Mouse (Mus musculus): ENCODE results near the gene Zfp362.

Gene Zfp362

GRCm38 (mm10) chr4:128760029-128760428 lies 45.8 kb downstream of the Zfp362 start:
- no peak for DNase-seq (ENCODE audit: low read depth)

- no peak for DNase-seq (ENCODE audit: low read depth)
Measured at GRCm38 (mm10) chr4:128759214-128759613, 46.6 kb downstream of the Zfp362 start.

GRCm38 (mm10) chr4:128755900-128756299 lies 49.9 kb downstream of the Zfp362 start:
- no peak for DNase-seq (ENCODE audit: low read depth)

- DNase-seq (ENCODE audit: low read depth) = no peak
Measured at GRCm38 (mm10) chr4:128755064-128755463, 50.8 kb downstream of the Zfp362 start, which contains the start of gene A3galt2. A3galt2 (plus strand) TSS chr4:128755364.

GRCm38 (mm10) chr4:128753571-128753970 lies 52.3 kb downstream of the Zfp362 start:
- no peak for DNase-seq (ENCODE audit: low read depth)

GRCm38 (mm10) chr4:128752031-128752757 lies 53.7 kb downstream of the Zfp362 start:
- DNase-seq (ENCODE audit: low read depth) = no peak

GRCm38 (mm10) chr4:128751006-128751405 lies 54.8 kb downstream of the Zfp362 start:
- DNase-seq (ENCODE audit: low read depth) = no peak

GRCm38 (mm10) chr4:128748309-128748708 lies 57.5 kb downstream of the Zfp362 start:
- DNase-seq (ENCODE audit: low read depth) = no peak

- no peak for DNase-seq (ENCODE audit: low read depth)
Measured at GRCm38 (mm10) chr4:128747614-128748270, 58.1 kb downstream of the Zfp362 start.

- DNase-seq (ENCODE audit: low read depth) = no peak
Measured at GRCm38 (mm10) chr4:128745160-128745559, 60.7 kb downstream of the Zfp362 start.

- DNase-seq (ENCODE audit: low read depth) = no peak
Measured at GRCm38 (mm10) chr4:128743031-128743626, 62.7 kb downstream of the Zfp362 start.

GRCm38 (mm10) chr4:128742379-128742970 lies 63.4 kb downstream of the Zfp362 start:
- DNase-seq (ENCODE audit: low read depth) = no peak

GRCm38 (mm10) chr4:128741906-128742305 lies 63.9 kb downstream of the Zfp362 start:
- DNase-seq (ENCODE audit: low read depth) = no peak

GRCm38 (mm10) chr4:128740878-128741277 lies 65.0 kb downstream of the Zfp362 start:
- no peak for DNase-seq (ENCODE audit: low read depth)

GRCm38 (mm10) chr4:128737825-128738610 lies 67.8 kb downstream of the Zfp362 start:
- no peak for DNase-seq (ENCODE audit: low read depth)

GRCm38 (mm10) chr4:128737137-128737589 lies 68.7 kb downstream of the Zfp362 start:
- no peak for DNase-seq (ENCODE audit: low read depth)

GRCm38 (mm10) chr4:128734721-128735671 lies 70.8 kb downstream of the Zfp362 start:
- DNase-seq (ENCODE audit: low read depth) = peak; percentile 82

- DNase-seq (ENCODE audit: low read depth) = no peak
Measured at GRCm38 (mm10) chr4:128734217-128734616, 71.6 kb downstream of the Zfp362 start.

GRCm38 (mm10) chr4:128733496-128733895 lies 72.3 kb downstream of the Zfp362 start:
- peak; percentile 54 for DNase-seq (ENCODE audit: low read depth)

- DNase-seq (ENCODE audit: low read depth) = no peak
Measured at GRCm38 (mm10) chr4:128732794-128733193, 73.1 kb downstream of the Zfp362 start.

GRCm38 (mm10) chr4:128730271-128730670 lies 75.6 kb downstream of the Zfp362 start:
- DNase-seq (ENCODE audit: low read depth) = no peak

Data from induced T-regulatory cell, adult 2 months (primary cell).